Mouse (Mus musculus): ENCODE measurements at regions not wholly inside any gene's neighbourhood (a gene's known extent, or its start where the extent isn't known, plus 50 kb on each side); places are given as distances from the start of the nearest gene placed in this dataset.

DNA sequence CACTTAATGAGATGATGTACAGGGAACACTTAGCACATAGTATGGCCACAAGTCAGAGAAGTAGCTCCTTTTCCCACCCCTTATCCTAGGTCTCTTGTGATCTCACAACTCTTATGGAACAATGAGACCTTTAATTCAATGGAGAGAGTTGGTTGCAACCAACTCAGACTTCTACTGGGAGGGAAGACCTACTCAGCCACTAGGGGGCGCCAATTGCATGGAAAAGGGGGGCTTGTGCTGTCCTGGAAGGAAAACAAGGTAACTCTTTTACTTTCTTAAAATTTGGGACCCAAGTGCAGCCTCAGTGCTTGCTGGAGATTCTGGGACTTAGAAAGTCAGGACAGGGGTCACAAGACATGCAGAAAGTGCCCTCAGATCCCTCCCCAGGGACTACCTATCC lies 60.7 kb upstream of the Kcnj15 start:
- TF ChIP-seq CTCF (IDR thresholded peaks at IDR 0.05), result peak; percentile 80
- ATAC-seq (ENCODE audit: low FRiP score), result no peak

DNA sequence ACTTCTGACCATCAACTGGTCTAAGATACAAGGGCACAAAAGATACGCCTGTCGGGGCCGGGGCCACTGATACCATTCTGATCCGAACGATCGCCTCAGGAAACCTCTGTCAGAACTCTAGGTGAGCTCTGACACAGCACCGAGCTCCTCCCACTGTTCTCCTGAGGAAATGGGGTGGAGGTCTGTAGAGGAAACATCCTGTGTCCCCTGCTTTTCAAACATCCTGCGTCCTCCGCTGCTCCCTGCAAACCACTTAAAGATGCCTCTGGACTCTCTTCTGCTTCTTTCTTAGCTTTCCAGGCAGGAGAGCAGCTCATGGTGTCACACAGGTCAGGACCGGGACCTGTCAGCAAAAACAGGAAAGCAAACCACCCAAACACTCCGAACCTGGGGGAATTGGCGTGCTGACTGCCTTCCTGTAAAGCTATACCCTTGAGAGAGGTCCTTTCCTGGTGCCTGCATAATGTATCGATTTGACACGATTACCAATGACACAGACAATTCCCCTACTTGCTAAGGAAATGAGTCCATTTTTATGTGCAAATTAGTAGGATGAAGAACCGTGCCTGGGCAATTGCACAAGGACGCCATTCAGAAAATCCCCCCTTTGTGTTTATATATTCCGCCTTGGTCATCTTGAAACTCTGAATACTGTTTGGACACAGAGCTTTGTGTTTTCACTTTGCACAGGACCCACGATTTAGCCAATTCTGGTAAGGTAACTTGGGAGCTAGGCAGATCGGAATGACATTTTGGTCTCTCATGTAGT lies 58.4 kb upstream of the Kcnj15 start:
- Histone ChIP-seq H3K4me1 (ENCODE audit: insufficient read depth, low read length) (no peaks in the 10 kb centered on the region; the same call in 1 of the 2 replicates), H3K4me2 (ENCODE audit: low read depth, low read length, poor library complexity, severe bottlenecking) (no peak overlapping the region), H3K9me3 (ENCODE audit: low read length) (no peaks in the 10 kb centered on the region), H3K27me3 (ENCODE audit: insufficient read depth, low read length) (no peaks in the 10 kb centered on the region), H3K4me3 (ENCODE audit: low read depth, low read length) (no peak overlapping the region), H3K9ac (replicated peaks; ENCODE audit: low read length, poor library complexity, severe bottlenecking) (no peak overlapping the region), H3K27ac (ENCODE audit: low read depth, low read length) (no peak overlapping the region), H3K36me3 (ENCODE audit: insufficient read depth, low read length) (no peaks in the 10 kb centered on the region)
- TF ChIP-seq CTCF (IDR thresholded peaks at IDR 0.05), result no peak
- 59% methylated on average over 19 of the region's 19 CpGs for WGBS
- ATAC-seq (ENCODE audit: low FRiP score) (no peak), DNase-seq (ENCODE audit: low spot score) (no peak)

More for the DNA sequence above, 60.7 kb upstream of the Kcnj15 start:
- Histone ChIP-seq H3K4me1 (ENCODE audit: insufficient read depth, low read length) (no peaks in the 10 kb centered on the region), H3K4me2 (ENCODE audit: low read depth, low read length, poor library complexity, severe bottlenecking) (no peak overlapping the region), H3K36me3 (ENCODE audit: insufficient read depth, low read length) (no peaks in the 10 kb centered on the region), H3K9ac (replicated peaks; ENCODE audit: low read length, poor library complexity, severe bottlenecking) (no peak overlapping the region), H3K9me3 (ENCODE audit: low read length) (no peaks in the 10 kb centered on the region), H3K27me3 (ENCODE audit: insufficient read depth, low read length) (no peaks in the 10 kb centered on the region), H3K27ac (ENCODE audit: low read depth, low read length) (no peak overlapping the region), H3K4me3 (ENCODE audit: low read depth, low read length) (no peak overlapping the region)
- 0% methylated on average over 1 of the region's 1 CpGs for WGBS
- DNase-seq (ENCODE audit: low spot score), result peak; percentile 44

DNA sequence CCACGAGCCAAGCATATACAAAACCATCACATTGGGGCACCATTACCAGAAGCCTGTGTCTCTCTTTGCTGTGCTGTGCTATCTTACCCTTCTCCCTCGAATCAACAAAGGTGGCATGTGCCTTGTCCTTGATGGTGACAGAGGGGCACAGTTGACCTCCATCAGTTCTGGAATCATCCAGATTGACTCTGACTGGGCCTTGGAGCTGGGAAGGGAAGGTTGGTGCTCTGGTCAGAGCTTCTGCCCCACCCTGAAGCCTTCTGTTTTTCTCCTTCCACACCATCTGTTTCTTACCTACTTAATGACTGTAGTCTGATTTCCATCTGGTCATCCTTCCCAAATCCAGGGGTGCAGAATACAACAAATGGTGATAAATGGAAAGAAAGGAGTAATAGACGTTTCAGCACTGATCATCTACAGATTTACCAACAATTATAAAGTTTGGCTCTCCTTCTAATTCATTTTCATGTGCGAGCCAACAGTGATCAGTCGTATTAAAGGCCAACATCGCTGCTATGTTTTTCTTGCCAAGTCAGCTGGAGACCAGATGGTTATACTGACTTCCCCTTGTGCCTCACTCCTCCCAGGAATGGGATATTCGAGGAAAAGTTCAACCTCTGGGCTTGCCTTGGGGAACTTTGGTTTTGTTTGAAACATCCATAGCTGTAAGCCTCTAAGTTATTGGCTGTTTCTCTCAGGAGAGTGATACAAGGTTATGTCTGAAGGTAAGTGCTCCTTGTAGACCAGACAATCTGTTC lies 55.1 kb upstream of the Kcnj15 start:
- DNase-seq (ENCODE audit: low spot score) (peak; percentile 33), ATAC-seq (ENCODE audit: low FRiP score) (no peak)
- no peaks in the 10 kb centered on the region for H3K9me3 ChIP-seq (ENCODE audit: low read length)
- 71% methylated on average over 7 of the region's 7 CpGs for WGBS
- no peak for TF ChIP-seq CTCF (IDR thresholded peaks at IDR 0.05)
- H3K4me1 ChIP-seq (ENCODE audit: insufficient read depth, low read length), result no peaks in the 10 kb centered on the region; the same call in 1 of the 2 replicates
- no peak overlapping the region for H3K4me3 ChIP-seq (ENCODE audit: low read depth, low read length)
- no peak overlapping the region for H3K9ac ChIP-seq (replicated peaks; ENCODE audit: low read length, poor library complexity, severe bottlenecking)
- H3K27me3 ChIP-seq (ENCODE audit: insufficient read depth, low read length), result no peaks in the 10 kb centered on the region
- no peaks in the 10 kb centered on the region for H3K36me3 ChIP-seq (ENCODE audit: insufficient read depth, low read length)
- no peak overlapping the region for H3K4me2 ChIP-seq (ENCODE audit: low read depth, low read length, poor library complexity, severe bottlenecking)
- H3K27ac ChIP-seq (ENCODE audit: low read depth, low read length), result no peak overlapping the region

DNA sequence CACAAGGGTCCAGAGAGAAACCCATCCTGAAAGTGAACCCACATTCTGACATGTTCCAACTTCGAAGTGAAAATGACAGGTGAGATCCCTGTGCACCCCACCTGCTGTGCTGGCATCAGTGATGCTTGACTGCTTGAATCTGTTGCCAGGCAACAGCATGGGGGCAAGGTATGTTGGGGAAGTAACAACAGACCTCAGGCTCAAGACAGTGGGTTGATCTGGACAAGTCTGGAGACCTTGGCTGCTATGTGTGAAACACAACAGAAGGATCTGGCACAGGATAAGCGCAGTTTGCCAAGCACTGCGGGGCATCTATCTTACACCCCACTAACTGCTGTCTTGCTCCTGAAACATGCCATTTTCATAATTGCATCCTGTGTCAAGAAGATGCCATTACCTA lies 54.3 kb upstream of the Kcnj15 start:
- Histone ChIP-seq H3K9me3 (ENCODE audit: low read length) (no peaks in the 10 kb centered on the region), H3K36me3 (ENCODE audit: insufficient read depth, low read length) (no peaks in the 10 kb centered on the region), H3K4me2 (ENCODE audit: low read depth, low read length, poor library complexity, severe bottlenecking) (no peak overlapping the region), H3K9ac (replicated peaks; ENCODE audit: low read length, poor library complexity, severe bottlenecking) (no peak overlapping the region), H3K27me3 (ENCODE audit: insufficient read depth, low read length) (no peaks in the 10 kb centered on the region), H3K4me3 (ENCODE audit: low read depth, low read length) (no peak overlapping the region), H3K4me1 (ENCODE audit: insufficient read depth, low read length) (no peaks in the 10 kb centered on the region; the same call in 1 of the 2 replicates), H3K27ac (ENCODE audit: low read depth, low read length) (no peak overlapping the region)
- TF ChIP-seq CTCF (IDR thresholded peaks at IDR 0.05), result no peak
- ATAC-seq (ENCODE audit: low FRiP score), result no peak
- 77% methylated on average over 3 of the region's 3 CpGs for WGBS
- DNase-seq (ENCODE audit: low spot score), result peak; percentile 73

DNA sequence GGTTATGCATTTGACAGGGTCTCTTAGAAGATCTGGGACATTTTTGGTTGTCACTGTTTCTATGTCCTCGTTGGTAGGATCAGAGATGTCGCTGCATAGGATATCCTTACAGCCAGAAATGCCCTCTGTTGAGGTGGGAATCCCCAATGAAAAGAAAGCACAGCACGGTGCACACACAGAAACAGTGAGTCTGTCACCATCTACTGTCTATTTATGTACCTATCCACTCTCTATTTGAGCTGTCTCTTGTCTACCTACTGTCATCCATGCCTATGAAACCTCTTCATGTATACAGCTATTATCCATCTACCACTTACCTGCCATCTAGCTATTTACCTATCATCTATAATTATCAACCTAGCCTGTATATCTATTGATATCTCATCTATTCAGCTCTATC lies 53.6 kb upstream of the Kcnj15 start:
- DNase-seq (ENCODE audit: low spot score) (no peak), ATAC-seq (ENCODE audit: low FRiP score) (no peak)
- H3K9me3 ChIP-seq (ENCODE audit: low read length), result no peaks in the 10 kb centered on the region
- no peaks in the 10 kb centered on the region for H3K36me3 ChIP-seq (ENCODE audit: insufficient read depth, low read length)
- WGBS, result 91% methylated on average over 3 of the region's 3 CpGs
- H3K27ac ChIP-seq (ENCODE audit: low read depth, low read length), result no peak overlapping the region
- H3K4me2 ChIP-seq (ENCODE audit: low read depth, low read length, poor library complexity, severe bottlenecking), result no peak overlapping the region
- no peaks in the 10 kb centered on the region; the same call in 1 of the 2 replicates for H3K4me1 ChIP-seq (ENCODE audit: insufficient read depth, low read length)
- H3K4me3 ChIP-seq (ENCODE audit: low read depth, low read length), result no peak overlapping the region
- no peaks in the 10 kb centered on the region for H3K27me3 ChIP-seq (ENCODE audit: insufficient read depth, low read length)
- TF ChIP-seq CTCF (IDR thresholded peaks at IDR 0.05), result no peak
- H3K9ac ChIP-seq (replicated peaks; ENCODE audit: low read length, poor library complexity, severe bottlenecking), result no peak overlapping the region

DNA sequence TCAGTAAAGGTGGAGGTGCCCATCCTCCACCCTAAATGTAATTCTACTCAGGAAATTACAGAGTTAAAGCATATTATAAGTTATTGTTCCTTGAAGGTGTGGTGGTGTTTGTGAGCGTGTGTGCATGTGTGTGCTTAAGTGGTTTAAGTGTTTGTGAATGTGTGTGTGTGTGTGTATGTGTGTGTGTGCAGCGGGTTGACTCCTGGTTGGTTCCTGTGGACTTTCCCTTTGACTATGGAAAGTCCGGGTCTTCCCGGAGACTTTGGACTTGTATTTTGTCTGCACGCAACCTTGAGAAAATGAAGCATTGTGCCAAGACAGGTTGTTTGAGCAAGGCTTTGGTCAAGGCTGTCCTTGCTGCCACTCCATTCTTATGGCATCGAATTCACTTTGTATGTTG lies 52.9 kb upstream of the Kcnj15 start:
- no peaks in the 10 kb centered on the region for H3K27me3 ChIP-seq (ENCODE audit: insufficient read depth, low read length)

More for the DNA sequence above, 52.9 kb upstream of the Kcnj15 start:
- WGBS, result 95% methylated on average over 6 of the region's 6 CpGs
- Histone ChIP-seq H3K27ac (ENCODE audit: low read depth, low read length) (no peak overlapping the region), H3K9ac (replicated peaks; ENCODE audit: low read length, poor library complexity, severe bottlenecking) (no peak overlapping the region), H3K36me3 (ENCODE audit: insufficient read depth, low read length) (no peaks in the 10 kb centered on the region), H3K9me3 (ENCODE audit: low read length) (no peaks in the 10 kb centered on the region), H3K4me1 (ENCODE audit: insufficient read depth, low read length) (no peaks in the 10 kb centered on the region; the same call in 1 of the 2 replicates), H3K4me2 (ENCODE audit: low read depth, low read length, poor library complexity, severe bottlenecking) (no peak overlapping the region), H3K4me3 (ENCODE audit: low read depth, low read length) (no peak overlapping the region)
- no peak for TF ChIP-seq CTCF (IDR thresholded peaks at IDR 0.05)
- DNase-seq (ENCODE audit: low spot score) (no peak), ATAC-seq (ENCODE audit: low FRiP score) (no peak)

Measured in midbrain, postnatal 0 days (tissue).